Mouse (Mus musculus) layer of hippocampus, adult 2 months (tissue): ENCODE measurements at regions not wholly inside any gene's neighbourhood (a gene's known extent, or its start where the extent isn't known, plus 50 kb on each side); places are given as distances from the start of the nearest gene placed in this dataset.

ENCODE experiments used
- DNase-seq, 2 experiments: peaks; one replicate each; pipeline ENCODE4 v3.0.0; 2022; ENCODE audit warnings: low spot score in 2 of 2
- H3K27ac ChIP-seq: fragments of 200-600 bp; 2 replicates; pipeline ENCODE4 v1.8.1; 2022
- H3K4me3 ChIP-seq: fragments of 200-600 bp; 2 replicates; pipeline ENCODE4 v1.8.1; 2022; ENCODE audit warnings: mild to moderate bottlenecking
- CTCF ChIP-seq: fragments of 200-600 bp; conservative IDR thresholded peaks from 2 replicates; pipeline ENCODE4 v1.8.1; 2022; ENCODE audit warnings: antibody characterized with exemption, mild to moderate bottlenecking, moderate library complexity

DNA sequence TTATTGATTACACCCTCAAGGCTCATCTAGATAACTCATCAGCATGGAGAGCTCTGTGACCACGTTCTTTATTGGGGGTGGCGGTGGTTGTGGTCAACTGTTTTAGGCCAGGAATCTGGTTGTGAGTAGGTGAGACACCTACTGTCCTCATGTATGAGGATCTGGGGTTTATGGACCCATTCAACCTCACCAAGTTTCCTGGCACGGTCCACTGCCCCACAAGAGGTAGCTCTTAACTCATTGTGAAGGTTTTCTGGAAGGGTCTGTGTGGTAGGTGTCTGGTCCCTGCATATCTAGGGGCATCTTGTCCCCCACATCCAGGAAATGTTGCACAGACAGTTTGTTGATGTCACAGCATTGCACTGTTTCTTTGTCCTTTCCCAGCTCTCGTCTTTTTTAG lies 58.7 kb upstream of the Dnah5 start:
- H3K4me3 ChIP-seq, result no peak overlapping the region
- DNase-seq, result no peak
- TF ChIP-seq CTCF, result no peak
- no peak overlapping the region for H3K27ac ChIP-seq

DNA sequence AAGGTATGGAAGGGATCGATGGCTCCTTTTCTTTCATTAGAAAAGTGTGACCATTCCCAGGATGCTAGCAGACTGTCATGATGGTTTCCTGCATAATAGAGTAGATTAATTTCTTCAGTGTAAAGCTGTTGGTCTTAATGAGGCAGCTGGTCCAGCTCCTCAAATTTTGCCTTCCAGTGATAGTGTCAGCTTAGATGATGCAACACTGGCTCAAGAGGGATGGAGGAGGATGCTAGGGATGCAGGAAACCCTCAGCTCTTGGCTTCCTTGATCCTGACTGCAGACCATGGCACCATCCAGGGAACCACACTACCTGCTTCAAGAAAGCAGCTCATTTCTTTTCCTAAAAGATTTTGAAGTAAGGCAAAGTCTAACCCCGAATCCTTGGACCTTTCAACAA lies 51.9 kb upstream of the Dnah5 start:
- no peak for DNase-seq
- H3K4me3 ChIP-seq, result no peak overlapping the region
- TF ChIP-seq CTCF, result no peak
- H3K27ac ChIP-seq, result no peak overlapping the region
